Mouse (Mus musculus) liver, embryonic 18 days (tissue): ENCODE data around the gene Ddx20. TPM values are rescaled to one million over a fixed set of nuclear protein-coding genes. Genes with fewer than 3 reads are reported as not detected.

ENCODE experiments used
- polyA plus RNA-seq: library from polyadenylated mRNA; depleted of rRNA; stranded (reverse); fragments of >200 nt; gene quantifications from 2 replicates; pipeline ENCODE4 v1.2.3, GENCODE M21; 2012; rRNA removed

The Ddx20 gene
- 5.5 and 5.7 TPM in 2 replicates for polyA plus RNA-seq

GRCm38 (mm10) chr3:105687324-105688060 lies at the start of gene Ddx20:
TSS of gene Ddx20 (minus strand) at chr3:105687574.

GRCm38 (mm10) chr3:105704031-105705008 lies 16.9 kb upstream of the Ddx20 start, which contains the start of gene Inka2:
TSS of gene Inka2 (plus strand) at chr3:105704599.

Other genes with a start within 250 kb of the Ddx20 start
- 0.06 TPM in 2 replicates for gene Kcnd3, start 235.2 kb downstream of the Ddx20 start, polyA plus RNA-seq
- gene Inka2, start 17.0 kb upstream of the Ddx20 start, polyA plus RNA-seq = 0.17 and 0.24 TPM in 2 replicates
- gene Rap1a, start 113.8 kb upstream of the Ddx20 start, polyA plus RNA-seq = 33.5 and 36.6 TPM in 2 replicates
- 0.72 and 0.78 TPM in 2 replicates for gene Adora3, start 183.3 kb upstream of the Ddx20 start, polyA plus RNA-seq
- gene Tmigd3, start 183.3 kb upstream of the Ddx20 start, polyA plus RNA-seq = 0.12 and 0.23 TPM in 2 replicates
- 5.5 and 6.6 TPM in 2 replicates for gene I830077J02Rik, start 245.1 kb upstream of the Ddx20 start, polyA plus RNA-seq